Mouse (Mus musculus): ENCODE measurements around the gene Fam47c.

Fam47c gene

DNA sequence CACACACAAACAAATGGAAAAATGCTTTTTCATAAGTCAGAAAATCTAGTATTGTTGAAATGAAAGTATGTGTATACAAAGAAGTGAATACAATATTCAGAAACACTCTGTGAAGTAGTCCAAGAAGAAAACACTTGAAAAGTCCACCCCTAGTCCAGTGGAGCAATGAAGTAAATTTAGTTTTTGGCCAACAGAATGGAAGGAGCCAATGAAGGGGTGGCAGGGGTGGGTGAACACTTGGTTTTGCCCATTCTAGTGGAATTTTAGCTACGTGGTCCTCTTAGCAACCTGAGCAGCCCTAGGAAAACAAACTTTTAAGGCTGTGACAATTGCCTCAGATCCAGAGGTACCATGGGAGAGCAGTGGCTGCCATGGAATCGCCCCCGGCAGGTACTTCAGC is at the start of gene Fam47c:
Gene Fam47c, plus strand, starts transcription at position 301 of the 400 bp plus-strand sequence.
- no peak for DNase-seq (ENCODE audit: low read depth)

DNA sequence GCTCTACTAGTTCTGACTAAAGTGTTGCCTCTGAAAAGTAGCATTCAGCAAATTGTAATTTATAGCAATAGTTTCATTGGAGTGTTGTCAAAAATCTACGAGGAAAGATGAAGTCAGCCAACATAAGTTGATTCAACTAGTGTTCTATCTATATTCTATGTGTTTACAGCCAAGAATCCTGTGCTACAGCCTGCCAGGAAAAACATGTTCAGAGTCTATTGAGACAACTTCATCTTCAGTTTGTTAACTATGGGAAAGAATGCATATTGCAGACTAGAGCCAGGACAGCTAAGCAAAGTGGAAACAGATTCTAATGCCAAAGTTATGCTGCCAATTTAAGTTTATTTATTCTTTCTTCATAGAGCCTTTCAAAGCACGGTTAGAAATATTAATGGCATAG is 31.8 kb downstream of the Fam47c start:
- DNase-seq (ENCODE audit: low read depth): peak; percentile 4

DNA sequence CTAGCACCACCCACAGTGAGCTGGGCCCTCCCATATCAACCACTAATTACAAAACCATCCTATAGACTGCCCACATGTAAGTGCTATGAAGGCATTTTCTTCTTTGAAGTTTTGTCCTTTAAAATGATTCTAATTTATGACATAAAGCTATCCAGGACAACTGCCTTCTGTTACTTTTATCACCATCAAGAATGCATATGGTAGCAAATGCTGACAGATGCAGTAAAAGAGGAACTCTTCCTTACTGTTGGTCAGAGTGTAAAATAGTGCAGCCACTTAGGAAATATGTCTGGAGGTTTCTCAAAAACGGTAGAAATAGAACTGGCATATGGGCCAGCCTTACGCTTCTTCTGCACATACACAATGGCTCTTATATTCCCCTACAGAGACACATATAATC is 39.5 kb downstream of the Fam47c start:
- no peak for DNase-seq (ENCODE audit: low read depth)
